Mouse (Mus musculus) heart, adult 2 months (tissue): ENCODE measurements around the gene Cep41.

Experiments used
- CTCF ChIP-seq: fragments of 200-600 bp; IDR thresholded peaks from 2 replicates; pipeline ENCODE4 v1.8.1; 2022; ENCODE audit warnings: antibody characterized with exemption, mild to moderate bottlenecking, moderate library complexity
- EP300 ChIP-seq: fragments of 200-500 bp; IDR thresholded peaks from 2 replicates; pipeline ENCODE4 v1.6.1; 2011; ENCODE audit warnings: low read depth, low read length, control low read depth; ENCODE audit not compliant: insufficient read depth
- POLR2A ChIP-seq: fragments of 200-500 bp; IDR thresholded peaks from 2 replicates; pipeline ENCODE4 v1.6.1; 2011; ENCODE audit warnings: mild to moderate bottlenecking, low read depth, low read length, control low read depth; ENCODE audit not compliant: insufficient read depth

- TF ChIP-seq CTCF (no peak), EP300 (no peak), POLR2A (no peak)
These were observed 15.6 kb upstream of the Cep41 start for GRCm38 (mm10) chr6:30709115-30709514.
